8 mouse cellular contexts compared by ENCODE assay signal in the genomic region with DNA sequence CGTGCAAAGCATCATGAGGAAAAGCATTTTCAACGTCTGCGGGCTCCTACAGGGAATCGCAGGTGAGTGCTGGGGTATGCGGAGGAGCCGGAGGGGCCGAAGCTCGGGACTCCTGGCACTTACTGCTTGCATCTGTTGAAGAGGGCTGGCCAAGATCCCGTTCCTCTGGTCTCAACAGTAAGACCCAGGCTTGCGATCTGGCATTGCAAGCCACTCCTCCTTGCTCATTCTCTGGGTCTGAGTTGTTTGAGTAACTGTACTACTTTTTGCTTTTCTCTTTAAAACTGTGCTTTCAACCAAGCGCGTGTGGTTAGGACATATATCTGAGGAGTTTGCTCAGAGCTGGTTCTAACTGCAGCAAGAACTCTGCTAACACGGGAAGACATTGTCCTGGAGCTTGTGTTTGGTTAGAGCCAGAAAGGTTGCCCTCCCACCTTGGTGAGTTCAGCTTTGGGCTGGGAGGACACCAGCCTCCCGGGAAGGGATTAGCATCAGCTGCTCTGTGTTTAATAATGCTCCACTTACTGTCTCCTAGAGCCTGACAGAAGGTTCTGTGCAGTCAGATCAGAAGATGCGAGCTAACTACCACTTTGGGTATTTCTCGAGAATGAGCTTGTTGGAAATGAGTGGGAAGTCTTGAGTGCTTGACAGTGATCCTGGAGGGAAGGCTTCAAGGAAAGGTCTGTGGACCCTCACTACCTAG.
DNase-seq lines count a peak whose midpoint lies in the region; ATAC-seq and TF ChIP-seq lines count a peak whose summit lies in the region.

No protein-coding gene starts in this region.

- H3K9me3 ChIP-seq in forebrain, embryonic 11.5 days (ENCODE audit: control insufficient read depth, low read length), result no peaks in the 10 kb centered on the region
- H3K9me3 ChIP-seq in liver, embryonic 13.5 days (replicated peaks), result no peaks in the 10 kb centered on the region
- H3K9me3 ChIP-seq in stomach, postnatal 0 days (ENCODE audit: control insufficient read depth, low read length), result no peaks in the 10 kb centered on the region

- TF ChIP-seq CTCF in bone marrow macrophage, adult 2 months (IDR thresholded peaks at IDR 0.05; ENCODE audit: low read depth, low read length), result no peak
- TF ChIP-seq CTCF in stomach, postnatal 0 days (IDR thresholded peaks at IDR 0.05; ENCODE audit: low read depth), result no peak

- H3K9ac ChIP-seq in forebrain, embryonic 11.5 days (ENCODE audit: low read length), result peak overlapping the region; percentile 59
- peak overlapping the region; percentile 69 for H3K9ac ChIP-seq in liver, embryonic 13.5 days
- H3K9ac ChIP-seq in stomach, postnatal 0 days (ENCODE audit: low read length), result peak overlapping the region; percentile 39

- H3K27ac ChIP-seq in bone marrow macrophage, adult 2 months (ENCODE audit: insufficient read depth, low read depth, low read length), result peak overlapping the region; percentile 92
- no peak overlapping the region for H3K27ac ChIP-seq in forebrain, embryonic 11.5 days (ENCODE audit: low read depth, low read length)
- peak overlapping the region; percentile 47 for H3K27ac ChIP-seq in liver, embryonic 13.5 days
- H3K27ac ChIP-seq in stomach, postnatal 0 days (replicated peaks), result no peak overlapping the region

- no peak for TF ChIP-seq POLR2A in bone marrow macrophage, adult 2 months (IDR thresholded peaks at IDR 0.05; ENCODE audit: borderline replicate concordance, low read depth, low read length)

- peak overlapping the region; percentile 95 for H3K4me2 ChIP-seq in forebrain, embryonic 11.5 days (ENCODE audit: low read depth, low read length, severe bottlenecking)
- peak overlapping the region; percentile 89 for H3K4me2 ChIP-seq in liver, embryonic 13.5 days
- H3K4me2 ChIP-seq in stomach, postnatal 0 days (replicated peaks; ENCODE audit: low read depth), result peak overlapping the region; percentile 73

- no peaks in the 10 kb centered on the region for H3K36me3 ChIP-seq in forebrain, embryonic 11.5 days (ENCODE audit: control insufficient read depth, insufficient read depth, low read length)
- H3K36me3 ChIP-seq in liver, embryonic 13.5 days, result no peaks in the 10 kb centered on the region
- H3K36me3 ChIP-seq in stomach, postnatal 0 days (ENCODE audit: control insufficient read depth, insufficient read depth, low read length), result no peaks in the 10 kb centered on the region

- H3K27me3 ChIP-seq in forebrain, embryonic 11.5 days (ENCODE audit: control insufficient read depth, insufficient read depth, low read length), result peaks cover 5% of the 10 kb centered on the region; the same call in 1 of the 2 replicates
- H3K27me3 ChIP-seq in liver, embryonic 13.5 days, result peaks cover 6% of the 10 kb centered on the region; the same call in 1 of the 2 replicates
- H3K27me3 ChIP-seq in stomach, postnatal 0 days (ENCODE audit: control insufficient read depth, insufficient read depth, low read length), result no peaks in the 10 kb centered on the region

- peak overlapping the region; percentile 96 for H3K4me3 ChIP-seq in bone marrow macrophage, adult 2 months (ENCODE audit: insufficient read depth, low read length)
- peak overlapping the region; percentile 46 for H3K4me3 ChIP-seq in forebrain, embryonic 11.5 days (ENCODE audit: low read depth, low read length)
- peak overlapping the region; percentile 63 for H3K4me3 ChIP-seq in liver, embryonic 13.5 days (replicated peaks)
- H3K4me3 ChIP-seq in stomach, postnatal 0 days (ENCODE audit: low read depth, low read length), result peak overlapping the region; percentile 40

- ATAC-seq in forebrain, embryonic 11.5 days (replicated peaks; ENCODE audit: low FRiP score), result no peak
- no peak for ATAC-seq in liver, embryonic 13.5 days (ENCODE audit: low read depth)
- ATAC-seq in stomach, postnatal 0 days (ENCODE audit: low FRiP score, low TSS enrichment), result no peak

- WGBS in forebrain, embryonic 11.5 days, result 12% methylated on average over 16 of the region's 16 CpGs
- 17% methylated on average over 16 of the region's 16 CpGs for WGBS in liver, embryonic 13.5 days (ENCODE audit: insufficient replicate concordance)
- WGBS in stomach, postnatal 0 days, result 20% methylated on average over 16 of the region's 16 CpGs

- DNase-seq in layer of hippocampus, adult 11-12 months (ENCODE audit: low spot score), result peak; percentile 38
- DNase-seq in layer of hippocampus, adult 9-11 months, result no peak
- DNase-seq in forebrain, embryonic 11.5 days (ENCODE audit: low spot score), result no peak
- no peak for DNase-seq in liver, embryonic 13.5 days
- no peak for DNase-seq in stomach, postnatal 0 days (ENCODE audit: low spot score)
- no peak for DNase-seq in left cerebral cortex, postnatal 14 days (ENCODE audit: low spot score in 2 of 2)
- DNase-seq in frontal cortex, postnatal 25 days (ENCODE audit: low spot score in 2 of 2), result no peak

- H3K4me1 ChIP-seq in bone marrow macrophage, adult 2 months (ENCODE audit: control insufficient read depth, insufficient read depth, low read length), result peaks cover 58% of the 10 kb centered on the region
- peaks cover 15% of the 10 kb centered on the region; the same call in 1 of the 2 replicates for H3K4me1 ChIP-seq in forebrain, embryonic 11.5 days (replicated peaks; ENCODE audit: control insufficient read depth, insufficient read depth, low read length)
- H3K4me1 ChIP-seq in liver, embryonic 13.5 days (replicated peaks), result peaks cover 64% of the 10 kb centered on the region
- no peaks in the 10 kb centered on the region; the same call in 1 of the 2 replicates for H3K4me1 ChIP-seq in stomach, postnatal 0 days (replicated peaks; ENCODE audit: control insufficient read depth, insufficient read depth)

- no peak for TF ChIP-seq EP300 in stomach, postnatal 0 days (optimal IDR thresholded peaks at IDR 0.05)

- intact Hi-C loops in left cerebral cortex, postnatal 14 days (cut with DNase I), result no loop called here

Comparison
In these comparisons a context has a peak if more than half of its experiments do, and no peak if none do; other contexts are left out.
1. H3K27ac ChIP-seq: peak in bone marrow macrophage, adult 2 months (single experiment) and liver, embryonic 13.5 days (single experiment); none in forebrain, embryonic 11.5 days (single experiment) and stomach, postnatal 0 days (single experiment).
2. H3K4me3 ChIP-seq: peak in every context shown above with its lines; median percentile 96 in bone marrow macrophage, adult 2 months; 63 in liver, embryonic 13.5 days; 46 in forebrain, embryonic 11.5 days; 40 in stomach, postnatal 0 days.
3. Peak in every context shown above with its lines, with median percentiles within 50 percentile points of each other: H3K4me2 ChIP-seq and H3K9ac ChIP-seq.